Mouse (Mus musculus): Measurements from ENCODE around the gene Gucy2e.

Gene Gucy2e

DNA sequence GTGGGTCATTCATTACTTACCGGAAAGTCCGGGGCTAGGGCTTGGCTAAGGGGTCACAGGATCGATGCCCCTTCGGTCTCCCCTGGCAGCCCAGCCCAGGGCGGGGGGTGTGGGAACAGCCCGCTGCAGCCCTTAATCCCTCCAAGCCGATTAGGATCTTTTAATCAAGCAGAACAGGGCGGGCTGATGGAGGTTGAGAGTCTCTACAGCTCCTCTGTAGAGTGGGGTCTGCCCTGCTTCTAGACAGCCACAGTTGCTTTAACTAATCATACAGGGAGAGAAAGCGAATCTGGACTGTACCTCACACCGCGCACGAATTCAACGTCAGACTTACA, at the start of gene Gucy2e:
Gene Gucy2e, minus strand, starts transcription at position 111 of the 335 bp plus-strand sequence.
- no peak for DNase-seq (ENCODE audit: low read depth, low spot score)
- Histone ChIP-seq H3K27me3 (ENCODE audit: control insufficient read depth, insufficient read depth, low read length, poor library complexity, severe bottlenecking) (no peaks in the 10 kb centered on the region), H3K36me3 (ENCODE audit: control insufficient read depth, insufficient read depth, low read length, poor library complexity, severe bottlenecking) (no peaks in the 10 kb centered on the region)

DNA sequence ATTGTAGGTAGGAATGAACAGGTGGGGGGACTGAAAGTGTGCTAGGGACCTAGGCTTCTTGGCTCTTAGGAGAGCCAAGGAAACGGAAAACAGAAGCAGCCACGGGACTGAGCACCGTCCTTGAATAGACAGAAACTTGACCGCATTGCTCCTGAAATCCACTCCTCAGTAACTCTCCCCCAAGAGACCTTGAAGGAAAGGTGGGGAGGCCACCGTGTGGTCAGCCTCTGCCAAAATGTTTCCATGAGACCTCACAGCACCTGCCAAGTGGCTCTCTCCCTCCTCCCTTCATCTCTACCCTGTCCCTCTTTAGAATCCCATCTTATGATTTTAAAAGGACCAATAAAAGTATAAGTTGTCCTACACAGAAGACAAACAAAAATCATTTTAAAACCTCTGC, 40.4 kb upstream of the Gucy2e start:
- H3K36me3 ChIP-seq (ENCODE audit: control insufficient read depth, insufficient read depth, low read length, poor library complexity, severe bottlenecking): no peaks in the 10 kb centered on the region
- no peak for DNase-seq (ENCODE audit: low read depth, low spot score)
- H3K27me3 ChIP-seq (ENCODE audit: control insufficient read depth, insufficient read depth, low read length, poor library complexity, severe bottlenecking): no peaks in the 10 kb centered on the region; the same call in none of the 2 replicates

- no peak for DNase-seq (ENCODE audit: low read depth, low spot score)
- Histone ChIP-seq H3K36me3 (ENCODE audit: control insufficient read depth, insufficient read depth, low read length, poor library complexity, severe bottlenecking) (no peaks in the 10 kb centered on the region), H3K27me3 (ENCODE audit: control insufficient read depth, insufficient read depth, low read length, poor library complexity, severe bottlenecking) (no peaks in the 10 kb centered on the region; the same call in none of the 2 replicates)
These were observed 39.2 kb upstream of the Gucy2e start for GRCm38 (mm10) chr11:69276081-69276480.

DNA sequence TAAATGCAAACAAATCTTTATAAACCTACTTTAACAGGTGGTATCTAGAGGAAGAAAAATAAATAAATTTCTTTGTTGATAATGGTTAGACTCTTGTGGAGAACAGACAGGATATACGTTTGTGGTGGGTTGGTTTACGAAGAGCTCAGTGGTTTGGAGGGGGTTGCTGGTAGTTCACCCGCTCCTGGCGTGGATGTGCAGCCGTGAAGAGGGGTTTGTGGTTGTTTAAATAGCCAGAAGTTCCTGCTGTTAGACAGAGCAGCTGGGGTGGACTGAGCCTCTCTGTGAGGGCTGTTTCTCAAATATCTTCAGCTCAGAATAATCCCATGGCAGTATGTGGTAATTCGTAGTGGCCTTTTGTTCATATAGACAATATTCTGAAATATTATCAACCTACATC, 38.8 kb upstream of the Gucy2e start:
- H3K27me3 ChIP-seq (ENCODE audit: control insufficient read depth, insufficient read depth, low read length, poor library complexity, severe bottlenecking): no peaks in the 10 kb centered on the region; the same call in none of the 2 replicates
- no peaks in the 10 kb centered on the region for H3K36me3 ChIP-seq (ENCODE audit: control insufficient read depth, insufficient read depth, low read length, poor library complexity, severe bottlenecking)
- no peak for DNase-seq (ENCODE audit: low read depth, low spot score)

GRCm38 (mm10) chr11:69272122-69272740, 35.4 kb upstream of the Gucy2e start:
- DNase-seq (ENCODE audit: low read depth, low spot score): peak; percentile 88
- Histone ChIP-seq H3K27me3 (ENCODE audit: control insufficient read depth, insufficient read depth, low read length, poor library complexity, severe bottlenecking) (no peaks in the 10 kb centered on the region; the same call in none of the 2 replicates), H3K36me3 (ENCODE audit: control insufficient read depth, insufficient read depth, low read length, poor library complexity, severe bottlenecking) (no peaks in the 10 kb centered on the region)

- H3K36me3 ChIP-seq (ENCODE audit: control insufficient read depth, insufficient read depth, low read length, poor library complexity, severe bottlenecking): no peaks in the 10 kb centered on the region
- H3K27me3 ChIP-seq (ENCODE audit: control insufficient read depth, insufficient read depth, low read length, poor library complexity, severe bottlenecking): no peaks in the 10 kb centered on the region; the same call in none of the 2 replicates
- peak; percentile 87 for DNase-seq (ENCODE audit: low read depth, low spot score)
These were observed 32.7 kb upstream of the Gucy2e start for GRCm38 (mm10) chr11:69269575-69269974.

GRCm38 (mm10) chr11:69268100-69268499, 31.3 kb upstream of the Gucy2e start:
- H3K27me3 ChIP-seq (ENCODE audit: control insufficient read depth, insufficient read depth, low read length, poor library complexity, severe bottlenecking): no peaks in the 10 kb centered on the region; the same call in none of the 2 replicates
- H3K36me3 ChIP-seq (ENCODE audit: control insufficient read depth, insufficient read depth, low read length, poor library complexity, severe bottlenecking): no peaks in the 10 kb centered on the region
- no peak for DNase-seq (ENCODE audit: low read depth, low spot score)

- Histone ChIP-seq H3K27me3 (ENCODE audit: control insufficient read depth, insufficient read depth, low read length, poor library complexity, severe bottlenecking) (no peaks in the 10 kb centered on the region; the same call in 1 of the 2 replicates), H3K36me3 (ENCODE audit: control insufficient read depth, insufficient read depth, low read length, poor library complexity, severe bottlenecking) (no peaks in the 10 kb centered on the region)
- DNase-seq (ENCODE audit: low read depth, low spot score): peak; percentile 58
These were observed 30.5 kb upstream of the Gucy2e start for GRCm38 (mm10) chr11:69267341-69267740.

- Histone ChIP-seq H3K36me3 (ENCODE audit: control insufficient read depth, insufficient read depth, low read length, poor library complexity, severe bottlenecking) (no peaks in the 10 kb centered on the region), H3K27me3 (ENCODE audit: control insufficient read depth, insufficient read depth, low read length, poor library complexity, severe bottlenecking) (no peaks in the 10 kb centered on the region; the same call in 1 of the 2 replicates)
- peak; percentile 66 for DNase-seq (ENCODE audit: low read depth, low spot score)
These were observed 29.4 kb upstream of the Gucy2e start for GRCm38 (mm10) chr11:69266253-69266652.

DNA sequence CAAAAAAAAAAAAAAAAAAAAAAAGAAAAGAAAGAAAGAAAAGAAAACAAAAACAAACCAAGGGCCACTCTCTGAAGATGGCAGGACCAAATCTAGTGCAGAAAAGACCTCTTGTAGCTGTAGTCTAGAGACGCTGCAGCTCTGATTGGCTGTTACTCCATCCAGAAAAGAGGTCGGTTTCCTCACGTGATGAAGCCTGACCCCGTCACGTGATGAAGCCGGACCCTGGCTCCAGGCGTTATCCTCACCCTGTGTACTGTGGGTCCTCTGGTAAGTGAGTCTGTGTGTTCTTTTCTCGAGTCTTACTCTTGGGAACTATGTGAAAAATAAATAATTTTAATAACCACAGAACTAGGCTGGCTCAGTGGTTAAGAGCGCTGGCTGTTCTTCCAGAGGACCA, 28.6 kb upstream of the Gucy2e start:
- Histone ChIP-seq H3K36me3 (ENCODE audit: control insufficient read depth, insufficient read depth, low read length, poor library complexity, severe bottlenecking) (no peaks in the 10 kb centered on the region), H3K27me3 (ENCODE audit: control insufficient read depth, insufficient read depth, low read length, poor library complexity, severe bottlenecking) (no peaks in the 10 kb centered on the region; the same call in 1 of the 2 replicates)
- DNase-seq (ENCODE audit: low read depth, low spot score): no peak

- no peak for DNase-seq (ENCODE audit: low read depth, low spot score)
- Histone ChIP-seq H3K36me3 (ENCODE audit: control insufficient read depth, insufficient read depth, low read length, poor library complexity, severe bottlenecking) (no peaks in the 10 kb centered on the region), H3K27me3 (ENCODE audit: control insufficient read depth, insufficient read depth, low read length, poor library complexity, severe bottlenecking) (no peaks in the 10 kb centered on the region; the same call in 1 of the 2 replicates)
These were observed 27.4 kb upstream of the Gucy2e start for GRCm38 (mm10) chr11:69264276-69264675.

DNA sequence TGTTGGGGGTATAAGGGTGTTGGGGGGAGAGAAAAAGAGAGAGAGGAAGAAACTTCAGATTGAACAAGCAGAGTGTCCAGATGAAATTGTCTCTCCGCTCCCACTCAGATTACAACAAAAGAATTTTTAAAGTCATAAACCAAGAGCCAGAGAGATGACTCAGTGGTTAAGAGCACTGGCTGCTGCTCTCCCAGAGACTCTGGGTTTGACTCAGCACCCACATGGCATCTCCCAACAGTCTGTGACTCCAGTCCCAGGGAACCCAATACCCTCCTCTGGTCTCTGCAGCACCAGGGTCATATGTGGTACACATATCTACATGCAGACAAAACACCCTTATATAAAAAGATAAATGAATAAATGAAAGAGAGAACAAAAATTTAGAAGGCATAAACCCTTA, 23.3 kb upstream of the Gucy2e start:
- no peaks in the 10 kb centered on the region for H3K27me3 ChIP-seq (ENCODE audit: control insufficient read depth, insufficient read depth, low read length, poor library complexity, severe bottlenecking)
- DNase-seq (ENCODE audit: low read depth, low spot score): no peak
- no peaks in the 10 kb centered on the region for H3K36me3 ChIP-seq (ENCODE audit: control insufficient read depth, insufficient read depth, low read length, poor library complexity, severe bottlenecking)

- no peaks in the 10 kb centered on the region for H3K27me3 ChIP-seq (ENCODE audit: control insufficient read depth, insufficient read depth, low read length, poor library complexity, severe bottlenecking)
- DNase-seq (ENCODE audit: low read depth, low spot score): peak; percentile 84
- no peaks in the 10 kb centered on the region for H3K36me3 ChIP-seq (ENCODE audit: control insufficient read depth, insufficient read depth, low read length, poor library complexity, severe bottlenecking)
These were observed 21.5 kb upstream of the Gucy2e start for GRCm38 (mm10) chr11:69258287-69258686.

- H3K36me3 ChIP-seq (ENCODE audit: control insufficient read depth, insufficient read depth, low read length, poor library complexity, severe bottlenecking): no peaks in the 10 kb centered on the region
- DNase-seq (ENCODE audit: low read depth, low spot score): peak; percentile 81
- H3K27me3 ChIP-seq (ENCODE audit: control insufficient read depth, insufficient read depth, low read length, poor library complexity, severe bottlenecking): no peaks in the 10 kb centered on the region
These were observed 21.0 kb upstream of the Gucy2e start for GRCm38 (mm10) chr11:69257807-69258206.

DNA sequence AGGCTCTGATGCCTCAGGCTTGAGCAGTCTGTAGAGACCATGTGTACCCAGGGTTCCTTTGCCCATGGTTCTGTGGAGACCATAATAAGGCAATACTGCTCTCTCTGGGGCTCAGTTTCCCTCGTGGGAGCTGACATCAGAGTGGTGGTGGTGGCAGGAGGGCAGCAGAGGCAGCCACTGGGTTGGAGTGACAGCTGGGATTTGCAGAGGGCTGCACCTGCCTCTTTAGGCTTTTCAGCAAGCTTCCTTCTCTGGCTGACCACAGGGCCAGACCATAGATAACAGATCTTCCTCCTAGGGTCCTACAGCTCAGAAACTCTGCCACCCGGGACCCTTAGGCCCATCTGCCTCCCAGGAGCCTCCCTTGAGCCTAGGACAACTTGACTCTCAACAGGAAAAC, 20.2 kb upstream of the Gucy2e start:
- Histone ChIP-seq H3K36me3 (ENCODE audit: control insufficient read depth, insufficient read depth, low read length, poor library complexity, severe bottlenecking) (no peaks in the 10 kb centered on the region), H3K27me3 (ENCODE audit: control insufficient read depth, insufficient read depth, low read length, poor library complexity, severe bottlenecking) (no peaks in the 10 kb centered on the region)
- DNase-seq (ENCODE audit: low read depth, low spot score): no peak

DNA sequence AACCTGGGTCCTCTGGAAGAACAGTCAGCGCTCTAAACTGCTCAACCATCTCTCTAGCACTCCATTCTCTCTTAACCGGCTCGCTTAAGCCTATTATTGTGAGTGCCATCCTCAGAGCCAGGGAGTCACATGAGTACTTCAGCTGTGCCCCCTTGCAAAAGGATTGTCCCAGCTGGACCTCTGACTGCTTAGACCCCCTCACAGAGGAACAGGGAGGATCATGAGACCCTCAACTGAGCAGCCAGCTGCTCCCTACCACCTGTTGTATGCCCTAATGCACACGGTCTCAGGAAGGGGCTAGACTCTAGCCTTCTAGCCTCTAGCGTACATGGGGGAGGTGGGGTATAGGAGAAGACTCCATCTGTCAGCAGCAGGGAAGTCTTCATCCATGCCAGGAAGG, 18.0 kb upstream of the Gucy2e start:
- H3K27me3 ChIP-seq (ENCODE audit: control insufficient read depth, insufficient read depth, low read length, poor library complexity, severe bottlenecking): no peaks in the 10 kb centered on the region

More for the DNA sequence above, 18.0 kb upstream of the Gucy2e start:
- H3K36me3 ChIP-seq (ENCODE audit: control insufficient read depth, insufficient read depth, low read length, poor library complexity, severe bottlenecking): no peaks in the 10 kb centered on the region
- DNase-seq (ENCODE audit: low read depth, low spot score): no peak
